Mouse (Mus musculus): Measurements from ENCODE around the gene Slc2a10.
A peak's percentile ranks its signal among the peaks of the same experiment; 100 is the strongest.

The Slc2a10 gene

GRCm38 (mm10) chr2:165563298-165564058 is 59.9 kb downstream of the Slc2a10 start:
- DNase-seq = peak; percentile 18

- DNase-seq = no peak
Observed at GRCm38 (mm10) chr2:165564101-165564500, 60.5 kb downstream of the Slc2a10 start.

DNA sequence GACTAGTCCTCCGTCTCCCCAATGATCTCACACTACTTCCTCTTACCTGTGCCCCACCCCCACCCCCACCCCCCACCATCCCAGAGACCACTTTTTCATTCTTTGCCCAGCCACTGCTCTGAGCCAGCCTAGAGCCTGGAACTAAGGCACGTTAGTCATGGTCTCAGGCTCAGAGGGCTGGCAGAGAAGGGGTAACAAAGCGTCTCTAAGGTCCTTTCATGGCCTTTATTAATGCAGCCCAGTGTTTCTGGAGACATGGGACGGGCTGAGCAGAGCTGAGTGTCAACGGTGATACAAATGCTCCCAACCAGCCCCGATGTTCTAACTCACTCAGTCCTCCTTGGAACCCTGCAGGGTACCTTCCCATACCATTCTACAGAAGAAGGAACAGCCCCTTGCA is 61.0 kb downstream of the Slc2a10 start:
- DNase-seq = no peak

DNA sequence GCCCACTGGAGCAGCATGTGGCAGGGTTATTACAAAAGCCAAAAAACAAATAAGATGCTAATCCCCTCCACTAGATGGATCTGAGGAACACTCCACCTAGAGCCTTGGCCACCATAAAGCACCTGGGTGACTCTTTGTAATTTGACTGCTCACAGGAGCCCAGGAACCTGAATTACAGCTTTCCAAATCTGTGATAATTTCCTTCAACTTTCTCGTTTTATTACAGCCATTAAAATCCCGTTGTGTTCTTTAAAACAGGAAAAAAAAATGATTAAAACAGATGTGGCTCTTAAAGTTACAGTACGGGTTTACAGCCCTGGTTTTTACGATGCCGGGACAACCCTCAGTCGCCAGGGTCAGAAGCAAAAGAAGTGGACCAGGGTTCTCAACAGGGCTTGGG is 63.3 kb downstream of the Slc2a10 start:
- no peak for DNase-seq

- DNase-seq = no peak
Observed at GRCm38 (mm10) chr2:165567820-165568219, 64.2 kb downstream of the Slc2a10 start.

- DNase-seq = no peak
Observed at GRCm38 (mm10) chr2:165568911-165569310, 65.3 kb downstream of the Slc2a10 start.
